Mouse (Mus musculus) testis, adult 2 months (tissue): ENCODE results near the gene Gadl1.

Experiments used
- CTCF ChIP-seq: fragments of 200-500 bp; IDR thresholded peaks from 2 replicates; pipeline ENCODE4 v1.5.1; 2012; ENCODE audit warnings: low read depth, mild to moderate bottlenecking, inconsistent platforms, low read length, moderate library complexity; ENCODE audit not compliant: control insufficient read depth, insufficient read depth, insufficient replicate concordance
- POLR2A ChIP-seq: fragments of 200-500 bp; IDR thresholded peaks from 2 replicates; pipeline ENCODE4 v1.6.1; 2012; ENCODE audit warnings: low read depth, mild to moderate bottlenecking, inconsistent platforms, low read length, moderate library complexity; ENCODE audit not compliant: control insufficient read depth

DNA sequence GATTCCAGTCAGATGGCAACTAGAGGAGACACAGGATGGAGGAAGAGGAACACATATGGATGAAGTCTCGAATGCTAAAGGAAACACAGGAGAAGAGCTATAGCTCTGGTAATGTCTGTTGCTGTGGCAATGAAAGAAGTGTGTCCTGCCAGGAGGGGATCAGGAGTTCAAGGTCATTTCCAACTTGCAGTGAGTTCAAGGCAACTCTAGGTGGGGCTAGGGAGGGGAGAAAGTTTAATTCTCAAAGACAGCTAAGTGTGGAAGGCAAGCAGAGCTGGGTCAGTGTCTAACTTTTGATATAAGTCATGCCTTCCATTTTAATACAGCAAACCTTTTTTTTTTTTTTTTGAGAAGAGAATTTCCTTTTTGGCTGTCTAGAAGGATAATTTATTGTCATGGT lies 140.7 kb downstream of the Gadl1 start:
- TF ChIP-seq CTCF: no peak
- no peak for TF ChIP-seq POLR2A
